Mouse (Mus musculus) limb, embryonic 10.5 days (tissue): ENCODE data around the gene Wdr70. TPM values are rescaled to one million over a fixed set of nuclear protein-coding genes. Genes with fewer than 3 reads are reported as not detected.

ENCODE experiments used
- DNase-seq: peaks from one replicate; pipeline ENCODE4 v3.0.0-alpha.2; 2017; ENCODE audit warnings: low spot score
- H3K27ac ChIP-seq: fragments of 300-500 bp; sonication (generic); 2 replicates; pipeline ENCODE4 v1.5.1; 2016; ENCODE audit warnings: mild to moderate bottlenecking
- H3K27me3 ChIP-seq: fragments of 300-500 bp; sonication (generic); 2 replicates; pipeline ENCODE4 v1.6.1; 2016; ENCODE audit warnings: low read depth, mild to moderate bottlenecking; ENCODE audit not compliant: poor library complexity, severe bottlenecking
- H3K36me3 ChIP-seq: fragments of 300-500 bp; sonication (generic); 2 replicates; pipeline ENCODE4 v1.6.1; 2016; ENCODE audit warnings: mild to moderate bottlenecking, moderate library complexity
- H3K4me1 ChIP-seq: fragments of 300-500 bp; sonication (generic); 2 replicates; pipeline ENCODE4 v1.6.1; 2016
- H3K4me3 ChIP-seq: fragments of 300-500 bp; sonication (generic); 2 replicates; pipeline ENCODE4 v1.5.1; 2016; ENCODE audit warnings: mild to moderate bottlenecking, moderate library complexity
- H3K9me3 ChIP-seq: fragments of 300-500 bp; sonication (generic); replicated peaks from 2 replicates; pipeline ENCODE4 v1.6.1; 2016; ENCODE audit warnings: mild to moderate bottlenecking
- WGBS: fragments of 180-500 bp; shearing (Covaris S2); methylation state at CpG from one replicate; pipeline ENCODE4 v1.1.7; 2016; 5-methylcytosine and 5-hydroxymethylcytosine counted together
- polyA plus RNA-seq: library from polyadenylated mRNA; unstranded; fragments of >200 nt; fragmentation: Nextera tagmentation; extraction: Ambion mirVana; gene quantifications from 2 replicates; pipeline ENCODE4 v1.2.1, GENCODE M21; 2016

The Wdr70 gene
- polyA plus RNA-seq, 1 experiment from 2014 or later, result 71.4 TPM

DNA sequence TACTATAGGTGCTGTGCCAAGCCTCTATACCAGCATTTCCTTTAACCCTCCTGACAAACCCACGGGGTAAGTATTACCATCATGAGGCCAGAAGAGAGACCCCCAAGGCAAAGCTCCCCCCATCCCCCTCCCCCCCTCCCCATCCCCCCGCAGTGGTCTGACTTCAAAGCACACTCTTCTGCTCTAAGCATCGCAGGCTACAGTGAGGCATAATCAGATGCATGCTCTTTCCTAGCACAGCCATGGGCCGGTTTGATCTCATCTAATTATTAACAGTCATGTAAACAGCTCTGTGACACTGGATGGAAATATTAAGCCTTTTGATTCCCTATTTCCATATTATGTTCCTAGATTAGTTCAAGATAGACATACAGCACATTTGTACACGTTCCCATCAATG is 226.5 kb downstream of the Wdr70 start:
- Histone ChIP-seq H3K4me3 (no peak overlapping the region), H3K27me3 (no peaks in the 10 kb centered on the region), H3K36me3 (no peaks in the 10 kb centered on the region), H3K27ac (no peak overlapping the region), H3K9me3 (no peaks in the 10 kb centered on the region), H3K4me1 (no peaks in the 10 kb centered on the region; the same call in 1 of the 2 replicates)
- no peak for DNase-seq
- 68% methylated on average over 5 of the region's 5 CpGs for WGBS

DNA sequence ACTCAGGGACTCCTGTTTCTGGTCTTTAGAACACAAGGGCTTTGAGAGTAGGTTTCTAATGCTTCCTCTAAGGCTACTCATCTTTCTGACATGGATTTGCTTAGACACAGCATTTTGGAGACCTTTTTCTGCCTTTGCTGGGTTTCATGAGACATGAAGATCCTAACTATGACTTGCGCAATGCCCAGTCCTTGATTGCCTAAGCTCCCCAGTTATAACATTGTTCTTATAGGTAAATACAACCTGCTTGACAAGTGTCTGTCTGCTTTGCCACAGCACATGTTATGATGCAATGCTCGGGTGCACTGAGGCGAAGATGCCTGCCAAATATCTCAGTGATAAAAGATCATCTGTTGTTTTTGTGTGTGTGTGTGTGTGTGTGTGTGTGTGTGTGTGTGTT is 233.7 kb downstream of the Wdr70 start:
- no peak for DNase-seq
- Histone ChIP-seq H3K36me3 (no peaks in the 10 kb centered on the region), H3K4me3 (no peak overlapping the region), H3K9me3 (no peaks in the 10 kb centered on the region), H3K27me3 (no peaks in the 10 kb centered on the region), H3K4me1 (no peaks in the 10 kb centered on the region), H3K27ac (no peak overlapping the region)
- 91% methylated on average over 3 of the region's 3 CpGs for WGBS

DNA sequence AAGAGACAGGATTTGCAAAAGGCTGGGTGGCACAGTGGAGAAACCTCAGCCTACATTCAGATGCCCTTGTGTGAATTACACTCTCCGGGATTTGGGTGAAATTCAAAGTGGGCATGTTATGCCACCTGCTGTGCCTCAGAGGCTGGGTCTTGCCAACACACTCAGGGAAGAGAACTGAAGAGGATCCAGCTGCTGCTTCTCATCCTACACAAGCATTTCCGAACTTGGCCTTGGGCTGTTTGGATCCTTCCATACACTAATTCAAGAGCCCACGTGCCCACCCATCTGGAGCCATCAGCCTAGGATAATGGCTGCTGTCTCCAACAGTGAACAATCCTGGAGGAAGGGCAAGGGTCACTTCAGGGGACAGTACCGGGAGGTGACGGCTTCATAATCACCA is 235.7 kb downstream of the Wdr70 start:
- WGBS, result 77% methylated on average over 5 of the region's 5 CpGs
- no peaks in the 10 kb centered on the region for H3K9me3 ChIP-seq
- H3K4me3 ChIP-seq, result no peak overlapping the region
- no peaks in the 10 kb centered on the region for H3K36me3 ChIP-seq
- no peak overlapping the region for H3K27ac ChIP-seq
- peaks cover 4% of the 10 kb centered on the region; the same call in 1 of the 2 replicates for H3K4me1 ChIP-seq
- no peak for DNase-seq
- H3K27me3 ChIP-seq, result no peaks in the 10 kb centered on the region

DNA sequence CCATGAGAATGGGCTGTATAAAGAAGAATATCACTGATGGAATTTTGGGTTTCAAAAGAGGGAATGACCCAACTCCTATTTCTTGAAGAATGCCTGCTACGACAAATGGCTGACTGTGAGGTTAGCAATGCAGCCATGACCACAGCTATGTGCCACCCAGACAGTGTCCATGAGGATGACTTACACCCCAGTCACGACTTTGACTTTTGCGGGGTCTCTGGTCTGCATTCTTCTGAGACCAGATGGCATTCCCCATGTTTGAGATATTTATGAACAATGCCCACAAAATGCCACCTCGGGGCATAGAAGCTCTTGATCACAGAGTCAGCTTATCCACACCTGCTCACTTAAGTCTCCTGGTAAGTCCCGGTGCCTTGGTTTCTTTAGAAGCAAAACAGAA is 236.1 kb downstream of the Wdr70 start:
- H3K9me3 ChIP-seq, result no peaks in the 10 kb centered on the region
- no peak overlapping the region for H3K4me3 ChIP-seq
- H3K27me3 ChIP-seq, result no peaks in the 10 kb centered on the region
- no peak for DNase-seq
- H3K36me3 ChIP-seq, result no peaks in the 10 kb centered on the region
- H3K27ac ChIP-seq, result no peak overlapping the region
- 88% methylated on average over 5 of the region's 5 CpGs for WGBS
- H3K4me1 ChIP-seq, result peaks cover 4% of the 10 kb centered on the region; the same call in 1 of the 2 replicates

DNA sequence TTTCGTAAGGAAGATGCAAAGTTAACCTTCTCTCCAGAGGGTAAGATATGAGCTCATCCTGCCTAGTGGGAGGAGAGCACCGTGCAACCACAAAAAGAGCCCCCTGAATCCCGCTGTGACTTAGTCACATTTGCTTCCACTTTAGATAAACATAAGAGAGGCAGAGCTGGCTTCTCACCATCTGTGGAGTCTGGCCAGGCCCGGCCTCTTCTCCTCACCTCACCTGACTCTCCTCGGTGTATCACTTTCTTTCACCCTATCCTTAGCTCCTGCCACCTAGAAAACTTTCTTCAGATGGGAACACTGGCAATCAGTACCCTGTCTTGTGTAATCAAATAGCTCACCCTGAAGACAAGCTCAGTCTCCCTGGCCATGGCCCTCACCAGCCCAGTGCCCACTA is 240.2 kb downstream of the Wdr70 start:
- Histone ChIP-seq H3K27ac (no peak overlapping the region), H3K9me3 (no peaks in the 10 kb centered on the region), H3K4me1 (peaks cover 4% of the 10 kb centered on the region; the same call in 1 of the 2 replicates), H3K27me3 (no peaks in the 10 kb centered on the region), H3K4me3 (no peak overlapping the region), H3K36me3 (no peaks in the 10 kb centered on the region)
- no peak for DNase-seq
- 85% methylated on average over 5 of the region's 5 CpGs for WGBS

DNA sequence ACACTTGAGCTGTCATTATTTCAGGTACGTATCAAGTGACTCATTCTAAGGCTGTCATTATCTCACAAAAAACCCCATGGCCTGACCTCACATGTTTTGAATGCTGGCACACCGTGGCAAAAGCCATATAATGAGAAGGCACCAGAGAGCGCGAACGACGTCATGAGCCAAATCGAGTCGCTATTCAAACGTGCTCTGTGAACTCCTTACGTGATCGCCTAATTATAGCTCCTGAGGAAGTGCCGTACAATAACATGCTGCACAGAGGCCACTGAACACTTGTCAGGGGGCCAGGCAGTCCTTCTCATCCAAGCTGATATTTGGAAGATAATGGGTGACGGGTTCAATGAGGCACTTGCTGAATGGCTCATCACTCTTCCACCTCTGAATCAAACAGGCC is 241.6 kb downstream of the Wdr70 start:
- peaks cover 4% of the 10 kb centered on the region; the same call in 1 of the 2 replicates for H3K4me1 ChIP-seq
- H3K9me3 ChIP-seq, result no peaks in the 10 kb centered on the region
- no peaks in the 10 kb centered on the region for H3K27me3 ChIP-seq
- DNase-seq, result no peak
- no peaks in the 10 kb centered on the region for H3K36me3 ChIP-seq
- WGBS, result 85% methylated on average over 13 of the region's 13 CpGs
- H3K4me3 ChIP-seq, result no peak overlapping the region
- no peak overlapping the region for H3K27ac ChIP-seq

DNA sequence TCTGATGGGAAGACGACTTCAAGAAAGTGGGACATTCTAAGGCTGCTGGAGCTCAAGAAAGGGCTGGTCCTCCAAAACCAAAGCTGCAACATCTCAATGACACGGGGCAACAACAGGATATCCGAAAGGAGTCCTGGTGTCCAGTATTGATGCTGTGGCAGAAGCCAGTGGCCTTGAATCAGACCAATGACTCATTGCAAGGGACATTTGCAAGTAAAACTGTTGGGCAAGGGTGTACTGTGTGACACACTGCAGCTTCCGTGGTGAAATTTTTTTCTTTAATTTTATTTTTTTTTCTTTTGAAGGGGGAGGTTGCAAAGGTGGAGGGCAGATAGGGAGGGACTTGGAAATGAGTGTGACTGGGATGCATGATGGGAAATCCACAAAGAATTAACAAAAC is 256.6 kb downstream of the Wdr70 start:
- no peaks in the 10 kb centered on the region for H3K36me3 ChIP-seq
- H3K27me3 ChIP-seq, result no peaks in the 10 kb centered on the region
- WGBS, result 88% methylated on average over 4 of the region's 4 CpGs
- no peaks in the 10 kb centered on the region for H3K4me1 ChIP-seq
- no peak overlapping the region for H3K27ac ChIP-seq
- no peak for DNase-seq
- H3K4me3 ChIP-seq, result no peak overlapping the region
- no peaks in the 10 kb centered on the region for H3K9me3 ChIP-seq

DNA sequence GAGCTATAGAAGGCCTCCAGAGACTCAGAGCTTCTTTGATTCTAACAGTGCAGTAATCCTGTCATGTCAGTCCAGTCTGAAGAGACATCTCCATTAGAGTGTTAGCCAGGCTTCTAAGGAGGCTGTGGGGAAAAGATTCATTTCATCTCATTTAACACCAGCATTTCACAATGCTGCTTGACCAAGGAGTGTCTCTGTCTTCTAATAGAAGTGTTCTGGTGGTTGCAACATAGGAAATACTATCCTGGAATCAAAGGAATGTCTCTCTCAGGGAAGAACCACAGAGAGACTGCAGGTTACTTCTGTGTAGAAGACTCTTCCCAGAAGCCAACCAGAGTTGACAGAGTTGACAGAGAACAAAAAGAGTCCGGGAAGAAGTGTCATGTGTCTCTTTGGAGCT is 257.3 kb downstream of the Wdr70 start:
- Histone ChIP-seq H3K27me3 (no peaks in the 10 kb centered on the region), H3K36me3 (no peaks in the 10 kb centered on the region), H3K9me3 (no peaks in the 10 kb centered on the region), H3K4me1 (no peaks in the 10 kb centered on the region), H3K27ac (no peak overlapping the region), H3K4me3 (no peak overlapping the region)
- DNase-seq, result no peak
- WGBS, result 80% methylated on average over 1 of the region's 1 CpGs

DNA sequence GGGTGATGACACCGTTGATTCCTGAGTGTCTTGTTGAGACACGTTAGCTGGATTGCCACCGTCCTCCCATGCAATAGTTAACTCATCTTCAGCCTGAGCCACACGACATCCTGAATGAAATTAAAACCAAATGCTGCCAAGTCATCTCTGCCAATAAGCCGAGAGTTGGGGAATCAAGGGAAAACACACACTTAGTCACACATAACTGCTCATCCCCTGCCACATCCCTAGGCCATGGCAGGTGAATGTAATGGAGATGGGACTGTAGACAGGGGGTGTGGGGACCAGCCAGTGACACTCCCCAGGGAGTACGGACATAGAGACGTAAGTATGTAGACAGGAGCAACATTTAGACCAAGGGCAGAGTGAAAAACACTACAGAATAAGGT is 260.1 kb downstream of the Wdr70 start:
- Histone ChIP-seq H3K36me3 (no peaks in the 10 kb centered on the region), H3K4me1 (no peaks in the 10 kb centered on the region), H3K4me3 (no peak overlapping the region), H3K27ac (no peak overlapping the region), H3K9me3 (no peaks in the 10 kb centered on the region), H3K27me3 (no peaks in the 10 kb centered on the region)
- DNase-seq, result no peak
- WGBS, result 65% methylated on average over 7 of the region's 7 CpGs

DNA sequence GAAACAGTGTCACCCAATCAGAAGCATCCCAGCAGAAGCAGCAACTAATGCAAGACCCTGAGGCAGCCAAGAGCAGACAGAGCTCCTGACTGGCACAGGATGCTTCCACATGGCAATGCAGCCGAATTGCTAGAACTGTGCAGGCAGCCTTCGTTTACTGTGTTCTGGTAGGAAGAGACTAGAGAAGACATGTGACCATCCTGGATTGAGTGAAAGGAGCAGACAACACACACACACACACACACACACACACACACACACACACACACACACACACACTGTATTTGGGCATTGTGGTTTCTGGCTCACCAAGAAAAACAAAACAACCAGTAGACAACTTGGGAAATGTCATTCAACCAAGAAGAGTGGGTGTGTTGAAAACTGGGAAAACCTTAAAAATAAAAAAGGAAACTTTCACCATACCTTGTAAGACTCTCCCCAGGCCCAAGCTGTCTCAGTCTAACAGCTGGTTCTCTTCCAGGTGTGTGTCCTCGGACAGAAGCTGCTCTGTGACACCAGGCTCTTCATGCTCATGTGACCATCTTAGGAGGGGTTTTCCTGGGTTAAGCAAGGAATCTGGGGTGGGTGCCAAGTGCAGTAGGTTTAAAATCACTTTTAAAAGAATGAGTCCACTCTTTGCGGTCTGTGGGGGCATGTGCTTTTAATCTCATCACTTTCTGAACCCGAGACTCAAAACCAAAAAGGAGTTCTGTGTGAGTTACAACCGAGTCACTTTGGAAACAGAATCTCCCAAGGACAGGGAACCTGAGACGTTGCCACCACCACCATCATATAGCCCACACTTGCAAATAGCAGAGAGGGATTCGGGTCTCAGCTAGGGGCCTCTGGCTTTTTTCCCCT is 260.7 kb downstream of the Wdr70 start:
- H3K4me3 ChIP-seq, result no peak overlapping the region
- no peaks in the 10 kb centered on the region for H3K4me1 ChIP-seq
- H3K36me3 ChIP-seq, result no peaks in the 10 kb centered on the region
- H3K9me3 ChIP-seq, result no peaks in the 10 kb centered on the region
- WGBS, result 83% methylated on average over 8 of the region's 8 CpGs
- H3K27me3 ChIP-seq, result no peaks in the 10 kb centered on the region
- H3K27ac ChIP-seq, result no peak overlapping the region
- no peak for DNase-seq

DNA sequence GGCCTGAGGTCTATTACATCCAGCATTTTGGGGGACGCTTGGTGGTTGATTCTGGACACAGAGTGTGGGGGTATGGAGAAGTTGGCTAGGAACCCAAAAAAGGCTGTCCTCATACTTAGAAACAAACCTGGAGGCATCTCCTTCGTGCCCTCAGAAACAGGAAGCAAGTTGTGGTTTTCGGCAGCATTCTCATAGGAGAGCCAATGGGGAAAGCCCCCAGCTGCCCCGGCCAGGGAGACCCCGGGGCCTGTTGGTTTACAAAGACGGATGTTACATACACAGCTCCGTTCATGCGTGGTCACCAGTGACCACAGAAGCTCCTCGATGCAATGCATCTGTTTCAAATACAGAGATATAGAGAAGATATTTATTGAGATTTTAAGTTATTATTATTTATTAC is 263.6 kb downstream of the Wdr70 start:
- Histone ChIP-seq H3K9me3 (no peaks in the 10 kb centered on the region), H3K27ac (no peak overlapping the region), H3K27me3 (no peaks in the 10 kb centered on the region), H3K36me3 (no peaks in the 10 kb centered on the region), H3K4me1 (no peaks in the 10 kb centered on the region), H3K4me3 (no peak overlapping the region)
- 93% methylated on average over 9 of the region's 9 CpGs for WGBS
- DNase-seq, result no peak

DNA sequence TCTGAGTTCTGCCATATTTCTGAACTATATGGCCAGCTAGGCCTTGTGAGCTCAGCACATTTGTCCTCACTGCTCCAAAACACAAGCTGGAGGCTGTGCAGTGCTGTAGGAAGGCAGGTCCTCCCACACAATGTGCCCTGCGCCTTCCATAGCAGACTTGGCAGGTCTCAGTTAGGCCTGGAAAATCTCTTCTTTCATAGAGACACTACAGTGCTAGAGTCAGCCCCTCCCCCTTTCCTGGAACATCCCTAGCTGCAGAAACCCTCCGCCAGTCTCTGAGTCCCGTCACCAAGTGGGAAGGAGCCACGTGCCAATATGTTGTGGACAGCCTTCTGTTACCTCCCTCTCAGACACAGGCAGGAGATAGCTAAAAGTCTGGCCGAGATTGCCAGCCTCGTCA is 273.5 kb downstream of the Wdr70 start:
- WGBS, result 56% methylated on average over 6 of the region's 6 CpGs
- Histone ChIP-seq H3K4me1 (peaks cover 4% of the 10 kb centered on the region; the same call in 1 of the 2 replicates), H3K27ac (no peak overlapping the region), H3K27me3 (peaks cover 40% of the 10 kb centered on the region), H3K9me3 (no peaks in the 10 kb centered on the region), H3K36me3 (no peaks in the 10 kb centered on the region), H3K4me3 (no peak overlapping the region)
- no peak for DNase-seq

DNA sequence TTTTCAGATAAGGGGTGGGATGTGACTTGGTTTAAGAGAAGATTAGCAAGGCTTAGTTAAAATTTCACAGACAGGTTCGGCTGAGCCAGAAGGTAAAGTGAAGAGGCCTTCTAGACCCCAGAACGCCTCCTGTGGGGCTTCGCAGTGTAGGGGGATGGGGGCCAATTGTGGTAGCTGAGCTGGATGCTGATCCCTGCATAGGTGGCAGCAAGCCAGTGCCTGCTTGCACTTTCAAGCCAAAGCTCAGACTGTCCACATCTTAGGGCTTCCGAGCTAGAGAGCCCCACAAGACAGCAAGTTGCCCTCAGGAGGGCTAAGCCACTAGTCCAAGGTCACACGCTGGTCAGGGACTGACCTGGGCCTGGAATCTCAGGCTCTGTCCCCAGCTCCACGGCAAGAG is 275.1 kb downstream of the Wdr70 start:
- Histone ChIP-seq H3K4me3 (no peak overlapping the region), H3K9me3 (no peaks in the 10 kb centered on the region), H3K4me1 (peaks cover 4% of the 10 kb centered on the region; the same call in 1 of the 2 replicates), H3K36me3 (no peaks in the 10 kb centered on the region), H3K27ac (no peak overlapping the region), H3K27me3 (peaks cover 55% of the 10 kb centered on the region)
- no peak for DNase-seq
- 78% methylated on average over 6 of the region's 6 CpGs for WGBS
